Mouse (Mus musculus) testis, adult 2 months (tissue): ENCODE results near the gene Shroom1. TPM values are rescaled to one million over a fixed set of nuclear protein-coding genes. Genes with fewer than 3 reads are reported as not detected.
A peak's percentile ranks its signal among the peaks of the same experiment; 100 is the strongest.

Experiments used
- H3K27ac ChIP-seq: fragments of 200-500 bp; 2 replicates; pipeline ENCODE4 v1.5.1; 2012; ENCODE audit warnings: low read depth, low read length; ENCODE audit not compliant: control insufficient read depth, insufficient read depth
- H3K27me3 ChIP-seq: fragments of 200-500 bp; 2 replicates; pipeline ENCODE4 v1.6.1; 2012; ENCODE audit warnings: mild to moderate bottlenecking, low read length, moderate library complexity; ENCODE audit not compliant: control insufficient read depth, insufficient read depth
- H3K36me3 ChIP-seq: fragments of 200-500 bp; 2 replicates; pipeline ENCODE4 v1.6.1; 2012; ENCODE audit warnings: mild to moderate bottlenecking, low read length; ENCODE audit not compliant: control insufficient read depth, insufficient read depth
- H3K4me1 ChIP-seq: fragments of 200-500 bp; 2 replicates; pipeline ENCODE4 v1.6.1; 2012; ENCODE audit warnings: low read length; ENCODE audit not compliant: control insufficient read depth, insufficient read depth
- H3K4me3 ChIP-seq: fragments of 200-500 bp; 2 replicates; pipeline ENCODE4 v1.5.1; 2012; ENCODE audit warnings: low read depth, mild to moderate bottlenecking, low read length, moderate library complexity, mixed read lengths; ENCODE audit not compliant: control insufficient read depth
- CTCF ChIP-seq: fragments of 200-500 bp; IDR thresholded peaks from 2 replicates; pipeline ENCODE4 v1.5.1; 2012; ENCODE audit warnings: low read depth, mild to moderate bottlenecking, inconsistent platforms, low read length, moderate library complexity; ENCODE audit not compliant: control insufficient read depth, insufficient read depth, insufficient replicate concordance
- POLR2A ChIP-seq: fragments of 200-500 bp; IDR thresholded peaks from 2 replicates; pipeline ENCODE4 v1.6.1; 2012; ENCODE audit warnings: low read depth, mild to moderate bottlenecking, inconsistent platforms, low read length, moderate library complexity; ENCODE audit not compliant: control insufficient read depth
- polyA plus RNA-seq: library from polyadenylated mRNA; depleted of rRNA; stranded (reverse); fragments of >200 nt; gene quantifications from 2 replicates; pipeline ENCODE4 v1.2.3, GENCODE M21; 2012

The Shroom1 gene
- polyA plus RNA-seq, 1 experiment = 0.41 TPM

GRCm38 (mm10) chr11:53460192-53460591, 3.2 kb downstream of the Shroom1 start:
- Histone ChIP-seq H3K4me1 (peaks cover 18% of the 10 kb centered on the region), H3K27ac (no peak overlapping the region), H3K4me3 (no peak overlapping the region), H3K27me3 (peaks cover 2% of the 10 kb centered on the region; the same call in 1 of the 2 replicates), H3K36me3 (no peaks in the 10 kb centered on the region)
- TF ChIP-seq POLR2A (no peak), CTCF (no peak)

GRCm38 (mm10) chr11:53461727-53462126, 4.7 kb downstream of the Shroom1 start:
- peaks cover 2% of the 10 kb centered on the region; the same call in 1 of the 2 replicates for H3K27me3 ChIP-seq
- no peak overlapping the region for H3K4me3 ChIP-seq

GRCm38 (mm10) chr11:53463551-53464424, 6.8 kb downstream of the Shroom1 start:
- Histone ChIP-seq H3K4me3 (peak overlapping the region; percentile 49), H3K27me3 (peaks cover 2% of the 10 kb centered on the region; the same call in 1 of the 2 replicates), H3K36me3 (no peaks in the 10 kb centered on the region), H3K27ac (no peak overlapping the region), H3K4me1 (peaks cover 16% of the 10 kb centered on the region)
- TF ChIP-seq POLR2A (no peak; the same call in 1 of the 2 replicates), CTCF (no peak)

More at GRCm38 (mm10) chr11:53461727-53462126, 4.7 kb downstream of the Shroom1 start:
- Histone ChIP-seq H3K4me1 (peaks cover 20% of the 10 kb centered on the region), H3K36me3 (no peaks in the 10 kb centered on the region), H3K27ac (no peak overlapping the region)
- TF ChIP-seq CTCF (no peak), POLR2A (no peak)

GRCm38 (mm10) chr11:53466231-53466971, 9.4 kb downstream of the Shroom1 start:
- Histone ChIP-seq H3K27ac (no peak overlapping the region), H3K4me1 (peaks cover 28% of the 10 kb centered on the region), H3K27me3 (peaks cover 2% of the 10 kb centered on the region; the same call in 1 of the 2 replicates)

GRCm38 (mm10) chr11:53469294-53469967, 12.4 kb downstream of the Shroom1 start:
- no peak for TF ChIP-seq POLR2A
- TF ChIP-seq CTCF = no peak
- Histone ChIP-seq H3K4me3 (peak overlapping the region; percentile 83), H3K27me3 (no peaks in the 10 kb centered on the region)

More at GRCm38 (mm10) chr11:53466231-53466971, 9.4 kb downstream of the Shroom1 start:
- Histone ChIP-seq H3K36me3 (no peaks in the 10 kb centered on the region), H3K4me3 (peak overlapping the region; percentile 52)
- TF ChIP-seq CTCF (peak; percentile 69; the same call in 1 of the 2 replicates), POLR2A (no peak; the same call in 1 of the 2 replicates)

GRCm38 (mm10) chr11:53469968-53470695, 13.1 kb downstream of the Shroom1 start, which contains the start of gene Gm9837:
Gm9837 (minus strand) TSS chr11:53470479.
- peak; percentile 93; the same call in 1 of the 2 replicates for TF ChIP-seq CTCF
- peak; percentile 40; the same call in 1 of the 2 replicates for TF ChIP-seq POLR2A
- Histone ChIP-seq H3K27ac (peak within 1 kb of the TSS; percentile 34; the same call in 1 of the 2 replicates), H3K27me3 (no peaks in the 10 kb centered on the region), H3K4me3 (peak within 1 kb of the TSS; percentile 83), H3K36me3 (no peaks in the 10 kb centered on the region), H3K4me1 (peaks cover 14% of the 10 kb centered on the region)

More at GRCm38 (mm10) chr11:53469294-53469967, 12.4 kb downstream of the Shroom1 start:
- Histone ChIP-seq H3K27ac (no peak overlapping the region), H3K36me3 (no peaks in the 10 kb centered on the region), H3K4me1 (peaks cover 14% of the 10 kb centered on the region)
